Mouse (Mus musculus): ENCODE data around the gene Fbxo34.

- TF ChIP-seq CTCF (IDR thresholded peaks at IDR 0.05; ENCODE audit: extremely low read depth, insufficient read depth, low read length) (no peak), POLR2A (IDR thresholded peaks at IDR 0.05; ENCODE audit: extremely low read depth, insufficient read depth, low read length) (no peak)
These were observed 124.5 kb downstream of the Fbxo34 start for GRCm38 (mm10) chr14:47574721-47575120.

Measured in cortical plate, adult 2 months (tissue).